Mouse (Mus musculus) heart, adult 8-10 months (tissue): ENCODE data around the gene Mlh3. TPM values are rescaled to one million over a fixed set of nuclear protein-coding genes. Genes with fewer than 3 reads are reported as not detected.

ENCODE experiments used
- DNase-seq: peaks from one replicate; pipeline ENCODE4 v3.0.0; 2022; ENCODE audit warnings: low spot score
- total RNA-seq, 4 experiments: library from RNA; stranded (reverse); gene quantifications; 2 replicates each; pipeline ENCODE4 v1.2.4; 2022

Gene Mlh3
- total RNA-seq, 4 experiments from 2014 or later = 9.4 to 11.3 (median 10.3) TPM

DNA sequence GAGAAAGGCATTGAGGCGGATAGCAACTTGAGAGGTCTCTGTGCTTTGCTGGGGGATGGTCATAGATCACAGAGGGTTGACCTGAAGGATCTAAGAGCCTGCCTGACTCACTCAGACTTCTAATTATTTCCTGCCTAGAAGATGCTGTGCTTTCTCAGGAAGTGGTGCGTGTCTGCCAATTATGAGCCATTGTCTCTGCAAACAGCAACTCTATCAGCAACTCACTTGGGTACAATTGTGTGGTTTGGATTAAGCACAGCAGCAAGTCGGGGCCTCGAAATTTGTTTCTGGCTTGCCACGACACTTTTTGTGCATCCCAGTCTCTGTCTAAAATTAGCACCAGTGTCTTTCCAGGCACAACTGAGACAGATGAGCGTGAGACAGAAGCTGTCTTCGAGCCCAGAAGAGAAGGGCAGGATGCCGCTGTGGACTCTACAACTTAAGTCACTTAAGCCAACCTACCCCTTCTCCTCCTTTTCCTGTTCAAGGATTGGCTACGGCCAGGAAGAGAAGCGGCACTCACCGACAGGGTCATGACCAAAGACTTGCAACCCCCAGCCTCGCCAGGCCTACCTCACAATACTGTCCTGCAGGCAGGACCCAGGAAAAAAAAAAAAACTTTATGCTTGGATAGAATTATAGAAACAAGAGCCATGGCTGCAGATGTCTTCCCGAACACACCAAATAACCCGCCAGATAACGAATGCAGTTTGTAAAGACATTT is 42.4 kb downstream of the Mlh3 start:
- no peak for DNase-seq

DNA sequence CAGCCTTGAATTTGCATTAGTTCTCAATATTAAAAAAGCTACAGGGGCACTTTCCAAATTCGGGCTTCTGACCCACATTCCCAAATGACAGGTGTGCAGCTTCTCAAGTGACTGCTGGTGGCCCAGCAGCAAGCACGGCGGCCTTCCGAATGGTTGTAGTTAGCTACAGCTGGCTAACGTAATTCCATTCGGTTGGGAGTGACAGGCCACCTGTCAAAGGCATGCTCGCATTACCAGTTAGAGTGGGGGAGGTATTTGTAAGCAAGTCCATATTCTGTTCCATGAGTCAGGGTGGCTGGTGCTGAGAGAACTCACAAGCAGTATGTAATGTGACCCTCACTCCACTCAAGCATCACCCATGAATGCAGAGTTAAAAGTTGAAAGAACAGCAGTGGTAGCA is 43.2 kb downstream of the Mlh3 start:
- DNase-seq = no peak

DNA sequence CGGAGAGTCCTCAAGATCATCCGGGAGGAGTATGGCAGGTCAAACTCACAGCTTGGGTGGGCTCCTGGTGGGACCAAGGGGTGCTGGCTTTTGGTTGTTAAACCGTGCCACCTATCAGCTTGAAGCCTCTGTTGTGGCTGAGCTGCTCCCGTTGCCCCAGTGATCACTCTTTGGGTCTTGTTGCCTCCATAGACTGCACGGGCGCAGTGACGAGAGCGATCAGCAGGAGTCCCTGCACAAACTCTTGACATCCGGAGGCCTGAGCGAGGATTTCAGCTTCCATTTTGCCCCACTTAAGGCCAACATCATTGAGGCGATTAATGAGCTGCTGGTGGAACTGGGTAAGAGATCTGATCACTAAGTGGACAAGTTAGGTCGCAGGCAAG is 50.5 kb downstream of the Mlh3 start:
- no peak for DNase-seq

DNA sequence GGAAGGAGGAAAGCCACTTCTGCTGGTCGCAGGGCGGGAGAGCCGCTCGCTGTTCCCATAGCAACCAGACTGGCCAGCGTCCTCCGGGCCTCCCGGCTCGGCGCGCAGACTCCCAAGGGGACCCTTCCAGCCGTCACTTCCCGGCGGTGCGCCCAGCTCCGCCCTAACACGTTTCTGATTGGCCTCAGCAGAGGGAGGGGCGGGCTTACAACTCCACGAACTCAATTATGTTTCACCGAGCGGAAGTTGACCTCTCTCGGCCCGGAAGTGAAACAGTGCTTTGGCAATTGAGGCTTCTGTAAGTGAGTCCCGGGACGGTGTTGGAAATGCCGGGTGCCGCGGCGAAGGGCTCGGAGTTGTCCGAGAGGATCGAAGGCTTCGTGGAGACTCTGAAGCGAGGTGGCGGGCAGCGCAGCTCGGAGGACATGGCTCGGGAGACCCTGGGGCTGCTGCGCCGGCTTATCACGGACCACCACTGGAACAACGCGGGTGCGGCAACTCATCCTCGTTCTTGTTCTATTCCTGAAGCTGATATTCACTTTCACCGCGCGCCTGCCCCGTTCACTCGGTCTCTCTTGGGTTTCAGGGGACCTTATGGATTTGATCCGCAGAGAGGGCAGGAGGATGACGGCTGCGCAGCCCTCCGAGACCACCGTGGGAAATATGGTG is 51.0 kb downstream of the Mlh3 start, which contains the start of gene Eif2b2:
Gene Eif2b2, plus strand, starts transcription at position 246 of the 669 bp plus-strand sequence.
- DNase-seq = peak; percentile 100

DNA sequence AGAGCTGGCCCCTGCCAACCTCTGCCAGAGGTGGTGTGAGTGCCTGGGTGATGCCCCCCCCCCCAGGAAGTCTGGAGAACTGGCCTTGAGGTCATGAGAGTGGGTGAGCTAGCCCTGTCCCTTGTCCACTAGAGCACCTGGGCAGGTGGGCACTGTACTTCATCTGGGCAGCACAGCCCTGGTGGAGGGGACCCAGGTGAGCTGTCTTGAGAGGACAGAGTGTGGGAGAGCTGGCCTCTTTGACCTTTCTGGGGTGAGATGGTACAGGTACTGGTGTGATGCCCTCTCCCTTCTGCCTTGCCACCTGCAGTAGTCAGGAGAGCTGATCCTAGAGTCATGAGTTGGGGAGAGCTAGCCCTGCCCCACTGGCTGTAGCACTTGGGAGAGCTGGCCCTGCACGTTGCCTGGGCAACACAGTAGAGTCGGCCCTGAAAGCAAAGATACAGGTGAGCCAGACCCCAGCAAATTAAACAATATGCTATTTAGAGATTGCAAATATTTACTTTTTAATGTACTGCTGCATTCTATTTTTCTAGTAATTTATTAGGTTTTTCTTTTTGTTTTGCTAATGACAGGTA is 52.6 kb downstream of the Mlh3 start:
- no peak for DNase-seq

DNA sequence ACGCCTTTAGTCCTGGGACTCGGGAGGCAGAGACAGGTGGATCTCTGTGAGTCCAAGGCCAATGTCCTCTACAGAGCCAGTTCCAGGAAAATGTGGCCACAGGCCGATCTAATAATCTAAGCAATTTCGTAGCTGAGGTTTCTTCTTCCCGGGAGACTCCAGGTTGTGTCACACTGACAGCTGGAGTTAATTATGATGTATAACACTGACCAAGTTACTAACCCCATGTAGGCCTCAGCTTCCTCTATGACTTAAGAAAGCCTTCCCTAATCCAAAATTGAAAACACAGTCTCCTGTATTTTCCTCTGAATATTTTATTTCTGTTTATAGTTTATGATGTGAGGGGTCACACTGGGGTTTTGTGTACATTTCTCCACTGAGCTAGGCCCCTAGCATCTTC is 55.4 kb downstream of the Mlh3 start:
- no peak for DNase-seq

DNA sequence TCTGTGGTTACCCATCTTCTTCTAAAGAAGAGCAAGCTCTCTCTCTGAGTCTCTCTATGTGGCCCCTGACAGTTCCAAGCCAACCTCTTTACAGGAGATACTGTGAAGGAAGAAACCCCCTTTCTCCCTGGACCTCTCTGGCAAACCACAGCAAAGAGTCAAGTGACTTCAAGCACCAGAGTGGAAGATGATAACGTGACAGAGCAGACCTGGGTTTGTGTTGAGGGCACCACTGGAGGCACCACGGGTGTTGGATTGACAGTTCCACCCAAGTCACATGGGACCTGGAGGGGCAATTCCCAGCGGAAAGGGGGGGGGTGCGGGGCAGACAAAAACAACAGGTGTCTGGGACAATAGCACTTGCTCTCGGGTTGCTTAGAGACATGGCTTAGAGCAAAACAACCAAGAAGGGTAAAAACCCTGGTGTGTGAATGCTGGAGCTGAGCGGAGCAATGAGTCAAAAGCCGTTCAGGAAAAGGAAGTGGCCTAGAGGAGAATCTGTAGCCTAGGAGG is 61.7 kb downstream of the Mlh3 start:
- DNase-seq = no peak

DNA sequence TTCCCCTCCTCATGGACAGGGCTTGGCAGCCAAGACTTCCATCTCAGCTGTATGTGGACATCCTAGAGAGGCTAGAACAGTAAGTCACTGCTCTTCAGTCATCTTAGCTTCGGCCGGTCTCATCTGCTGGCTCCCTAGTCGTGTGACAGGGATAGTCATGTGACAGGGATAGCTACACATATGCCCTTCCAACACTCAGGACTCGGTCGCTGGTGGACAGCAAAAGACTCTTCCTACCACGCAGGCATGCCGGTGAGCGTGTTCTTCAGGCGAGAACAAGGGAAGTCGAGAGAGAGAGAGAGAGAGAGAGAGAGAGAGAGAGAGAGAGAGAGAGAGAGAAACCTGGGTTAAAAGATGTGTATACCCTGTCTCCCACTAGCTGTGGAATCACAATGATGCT is 65.0 kb downstream of the Mlh3 start:
- no peak for DNase-seq

DNA sequence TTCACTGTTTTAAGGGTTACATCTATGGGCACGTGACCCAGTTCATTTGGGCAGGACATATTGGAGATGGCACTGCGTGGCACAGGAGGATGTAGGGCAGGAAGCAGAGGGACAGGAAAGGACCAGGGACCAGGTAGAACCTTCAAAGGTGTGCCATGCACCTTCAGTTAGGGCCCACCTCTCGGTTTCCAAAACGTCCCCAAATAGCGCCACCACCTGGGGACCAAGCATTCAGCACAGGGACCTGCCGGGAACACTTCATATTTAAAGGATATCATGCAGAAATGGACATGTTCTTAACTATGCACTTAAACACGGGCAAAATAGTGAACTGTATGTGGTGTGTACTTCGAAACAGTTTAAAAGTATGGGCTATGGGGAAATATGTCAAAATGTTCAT is 66.3 kb downstream of the Mlh3 start:
- no peak for DNase-seq

DNA sequence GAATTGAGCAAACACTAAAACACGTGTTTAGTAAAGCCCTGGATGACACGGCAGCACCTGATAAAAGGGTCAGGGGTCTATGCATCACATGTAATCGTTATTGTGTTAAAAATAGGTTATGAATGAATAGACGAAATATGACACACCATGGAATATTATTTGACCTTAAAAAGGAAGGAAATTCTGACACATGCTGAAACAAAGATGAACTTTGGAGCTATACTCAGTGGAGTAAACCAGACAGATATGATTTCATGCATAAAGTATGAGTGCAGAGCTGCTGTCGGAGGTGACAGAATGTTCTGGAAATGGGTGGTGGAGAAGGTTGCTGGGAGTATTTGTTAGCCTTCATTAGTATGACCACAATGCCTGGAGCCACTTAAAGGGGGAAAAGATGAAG is 66.7 kb downstream of the Mlh3 start:
- no peak for DNase-seq

DNA sequence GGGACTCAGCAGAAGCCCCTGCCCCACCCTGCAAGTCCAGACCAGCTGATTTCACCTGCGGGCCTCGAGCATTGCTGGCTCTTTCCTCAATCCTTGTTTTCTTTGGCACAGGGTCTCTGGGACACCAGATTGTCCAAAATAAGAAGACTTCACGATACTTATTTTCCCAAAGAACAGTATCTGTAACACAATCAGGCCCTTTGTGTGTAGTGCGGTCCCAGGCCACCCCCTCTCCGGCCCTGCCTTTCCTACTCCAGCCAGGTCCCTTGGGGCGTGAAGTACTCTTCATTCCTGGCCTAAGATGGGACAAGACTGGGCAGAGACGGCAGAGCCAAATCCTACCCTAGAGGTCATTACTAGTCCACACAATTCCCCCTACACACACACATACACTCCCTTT is 68.2 kb downstream of the Mlh3 start:
- no peak for DNase-seq

DNA sequence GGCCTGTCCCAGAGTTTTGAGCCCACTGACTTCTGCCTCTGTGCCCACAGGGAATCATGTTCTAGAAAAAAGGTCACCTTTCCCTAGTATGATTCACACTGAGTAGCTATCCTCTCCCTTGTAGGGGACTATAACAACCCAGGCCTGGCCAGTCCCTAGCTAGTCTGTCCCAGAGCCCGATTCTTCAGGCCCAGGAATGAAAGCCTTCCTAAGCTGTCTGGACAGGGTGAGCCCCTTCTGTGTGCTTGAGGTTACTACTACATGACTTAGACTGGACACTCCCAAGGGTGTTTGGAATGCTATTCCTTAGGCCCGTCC is 68.6 kb downstream of the Mlh3 start:
- no peak for DNase-seq

DNA sequence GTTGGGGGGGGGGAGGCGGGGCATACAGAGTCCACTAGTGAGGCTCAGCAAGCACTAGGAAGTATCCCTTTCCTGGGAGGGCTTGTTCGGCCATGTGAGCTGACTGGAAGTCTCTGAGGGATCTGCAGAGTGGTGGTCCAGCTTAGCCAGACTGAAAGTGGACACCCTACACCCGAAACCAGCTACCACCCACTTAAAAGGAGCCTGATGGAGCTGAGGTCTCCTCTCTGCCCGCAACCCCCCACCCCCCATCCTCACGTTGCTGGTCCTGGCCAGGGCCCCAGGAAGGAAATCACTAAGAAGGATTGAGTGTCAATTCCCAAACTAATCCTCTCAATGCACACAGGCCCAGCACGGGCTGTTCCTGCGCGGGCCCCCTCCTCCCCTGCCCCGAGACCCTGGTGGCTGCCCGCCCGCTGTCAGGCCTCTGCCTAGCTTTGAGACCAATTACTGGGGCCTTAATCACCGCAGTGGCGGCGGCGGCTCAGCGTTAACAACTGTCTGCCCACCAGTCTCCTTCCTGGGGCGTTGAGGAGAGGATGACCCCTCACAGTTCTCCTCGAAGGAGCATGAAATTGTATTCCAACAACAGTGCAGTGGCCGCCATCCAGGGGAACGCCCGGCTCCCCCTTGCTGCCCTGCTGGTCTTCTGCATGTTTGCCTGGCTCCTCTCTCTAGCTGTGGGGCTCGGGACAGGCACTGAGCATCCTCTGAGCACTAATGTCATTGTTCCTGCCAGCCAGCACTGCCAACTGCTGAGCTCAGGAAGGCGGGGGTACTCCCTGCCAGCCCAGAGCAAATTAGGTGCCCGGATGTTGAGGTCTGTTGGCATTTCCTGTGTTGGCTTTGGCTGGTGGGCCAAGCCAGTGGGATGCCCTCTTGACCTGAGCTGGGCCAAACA is 69.2 kb downstream of the Mlh3 start:
- no peak for DNase-seq

DNA sequence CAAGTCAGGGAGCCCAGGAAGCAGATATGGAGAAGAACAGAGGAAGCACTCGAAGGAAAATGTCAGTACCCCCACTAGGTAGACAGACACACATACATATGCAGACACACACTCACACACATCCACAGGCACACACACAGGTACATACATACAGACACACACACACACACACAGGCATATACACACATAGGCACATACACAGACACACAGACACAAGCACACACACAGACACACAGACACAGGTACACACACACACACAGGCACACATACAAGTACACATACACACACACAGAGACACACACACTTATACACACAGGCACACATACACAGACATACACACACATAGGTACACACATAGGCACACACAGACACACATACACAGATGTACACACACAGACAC is 70.4 kb downstream of the Mlh3 start:
- DNase-seq = no peak

DNA sequence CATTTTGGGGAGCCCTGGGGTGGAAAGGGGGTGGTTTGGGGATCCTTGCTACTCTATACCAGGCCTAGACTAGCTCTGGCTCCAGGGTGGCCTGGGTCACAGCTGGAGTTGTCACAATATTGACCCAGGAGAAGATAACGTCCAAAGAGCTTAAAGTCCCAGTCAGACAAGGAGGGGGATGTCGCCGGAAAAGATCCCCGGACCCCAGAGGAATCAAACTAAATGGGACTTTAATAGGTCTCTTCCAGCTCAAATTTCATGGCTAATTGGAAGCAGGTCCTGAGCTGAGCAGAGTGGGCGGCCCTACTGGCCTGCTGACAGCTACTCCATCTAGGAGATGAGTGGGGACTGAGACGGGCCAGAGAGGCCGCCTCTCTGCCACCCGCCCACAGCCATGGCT is 72.5 kb downstream of the Mlh3 start:
- no peak for DNase-seq

DNA sequence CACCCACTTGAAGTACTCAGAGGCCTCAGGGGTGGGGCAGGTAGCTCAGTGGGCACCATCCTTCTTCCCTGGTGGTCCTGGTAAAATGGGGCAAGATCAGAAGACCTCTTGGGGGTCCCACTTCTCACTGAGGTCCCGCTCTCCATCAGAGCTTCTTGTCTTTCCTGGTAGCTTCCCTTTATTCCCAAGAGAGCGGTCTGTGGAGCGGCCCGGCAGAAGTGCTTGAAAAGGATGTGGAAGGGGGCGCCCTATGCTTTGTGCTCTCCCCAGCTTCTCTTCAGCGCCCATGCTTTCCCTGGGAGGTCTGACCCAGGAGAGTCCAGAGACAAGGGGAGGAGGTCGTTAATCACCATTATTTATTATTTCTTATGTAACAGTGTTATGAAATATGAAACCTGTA is 73.0 kb downstream of the Mlh3 start:
- no peak for DNase-seq

DNA sequence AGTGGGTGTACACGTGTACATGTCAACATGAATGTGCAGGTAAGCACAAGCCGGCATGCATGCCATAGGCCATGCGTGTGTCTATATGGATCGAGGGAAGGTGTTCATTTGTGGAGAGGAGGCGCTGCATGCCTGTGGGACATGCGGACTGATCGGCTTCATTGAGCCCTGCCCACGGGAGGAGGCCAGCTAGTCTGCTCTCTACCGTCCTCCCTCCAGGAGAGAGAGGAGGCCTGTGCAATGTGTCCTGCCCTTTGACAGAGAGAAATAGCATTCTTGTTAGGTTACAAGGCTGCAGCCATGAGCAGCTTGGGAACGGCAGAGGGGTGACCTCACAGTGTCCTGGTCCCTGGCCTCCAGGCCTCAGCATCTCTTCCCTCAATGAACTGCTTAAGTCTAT is 74.2 kb downstream of the Mlh3 start:
- DNase-seq = no peak

DNA sequence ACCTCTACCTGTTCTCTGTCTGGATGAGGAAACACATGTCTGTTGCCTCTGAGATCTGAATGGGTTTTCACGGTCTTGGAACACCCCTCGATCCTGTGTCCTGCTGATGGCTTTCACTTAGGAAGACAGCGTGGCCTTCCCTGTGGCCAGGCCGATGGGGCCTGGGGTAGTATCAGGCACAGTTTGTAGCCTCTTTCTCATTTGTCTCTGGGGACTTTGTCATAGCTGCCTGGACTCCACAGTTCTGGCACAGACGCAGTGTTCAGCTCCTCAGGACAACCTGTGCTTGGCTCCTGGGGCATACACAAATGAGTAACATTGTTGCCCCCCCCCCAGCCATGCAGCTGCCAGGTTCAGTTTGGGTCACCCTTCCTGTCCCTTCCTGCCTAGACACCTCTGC is 75.3 kb downstream of the Mlh3 start:
- peak; percentile 57 for DNase-seq

DNA sequence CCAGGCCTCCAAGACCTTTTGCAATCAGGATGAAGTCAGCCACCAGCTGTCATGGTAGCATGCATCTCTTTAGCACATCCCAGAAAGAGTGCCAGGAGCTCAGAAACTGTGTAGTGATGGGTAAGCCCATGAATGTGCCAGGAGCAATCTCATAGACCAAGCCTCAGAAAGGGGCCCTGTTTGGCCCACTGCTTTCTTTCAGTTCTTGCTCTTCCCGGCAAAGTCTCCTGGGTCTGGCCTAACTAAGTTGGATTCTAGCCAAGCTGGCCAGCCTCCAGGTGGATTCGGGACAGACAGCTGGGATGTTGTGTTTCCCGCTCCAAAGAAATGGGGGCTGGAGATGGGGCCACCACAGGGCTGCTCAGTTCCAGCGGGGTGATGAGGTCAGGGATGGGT is 75.8 kb downstream of the Mlh3 start:
- DNase-seq = peak; percentile 91

DNA sequence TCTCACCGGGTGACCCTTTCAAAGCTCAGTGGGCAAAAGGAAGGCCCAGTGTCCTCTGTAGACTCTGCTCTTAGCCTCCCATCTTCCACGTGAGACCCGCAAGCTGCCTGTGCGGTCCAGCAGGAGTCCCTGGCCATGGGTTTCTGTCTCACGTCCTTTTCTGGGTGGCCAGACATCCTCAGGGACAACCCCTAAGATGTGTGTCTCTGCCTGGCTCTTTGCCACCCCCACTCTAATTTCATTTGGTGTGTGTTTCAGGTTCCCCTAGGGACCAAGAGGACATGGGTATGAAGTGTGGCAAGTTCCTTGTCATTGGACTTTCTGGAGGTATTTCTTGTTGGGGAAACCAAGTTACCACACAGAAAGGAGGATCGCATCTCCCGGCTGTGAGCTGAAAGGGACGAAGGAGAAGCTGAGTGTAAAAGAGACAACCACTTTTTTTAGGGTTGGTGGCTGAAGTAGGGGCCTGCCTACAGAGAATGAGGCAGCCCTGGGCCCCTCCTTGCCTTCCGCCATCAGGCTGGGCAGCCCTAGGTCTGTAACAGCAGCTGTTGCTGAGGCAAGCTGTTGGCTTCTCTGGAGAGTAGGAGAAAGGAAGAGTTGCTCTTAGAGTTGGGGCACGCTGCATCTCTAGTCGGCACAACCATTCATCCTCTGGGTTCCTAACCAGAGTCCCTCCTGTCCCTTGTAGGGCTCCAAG is 76.3 kb downstream of the Mlh3 start:
- DNase-seq = no peak

DNA sequence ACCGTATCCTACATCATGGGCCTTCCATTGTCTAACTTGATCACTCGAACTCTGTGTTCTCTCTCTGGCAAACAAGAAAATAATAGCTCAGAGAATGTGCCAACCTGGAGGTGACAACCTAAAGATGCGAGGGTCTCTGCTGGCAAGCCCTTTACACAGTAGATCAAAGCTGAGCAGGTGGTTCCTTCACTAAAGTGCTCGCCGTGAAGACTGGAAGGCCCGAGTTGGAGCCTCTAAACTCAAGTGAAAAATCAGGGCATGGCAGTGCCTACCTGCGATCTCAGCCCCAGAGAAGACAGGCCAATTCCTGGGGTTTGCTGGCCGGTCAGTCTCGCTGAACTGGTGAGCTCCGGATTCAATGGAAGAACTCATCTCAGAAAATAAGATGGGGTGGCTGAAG is 77.3 kb downstream of the Mlh3 start:
- no peak for DNase-seq
